Mouse (Mus musculus) embryonic facial prominence, embryonic 14.5 days (tissue): Measurements from ENCODE around the gene Vmn2r76. TPM values are rescaled to one million over a fixed set of nuclear protein-coding genes. Genes with fewer than 3 reads are reported as not detected.
"Not testable (repeated sequence)": the region's sequence is repeated elsewhere in the genome, so short reads cannot be mapped to it uniquely, and the experiment has no call there.

ENCODE experiments used
- ATAC-seq: fragments of 200-750 bp; cut with Nextera tagmentation; 2 replicates; pipeline ENCODE4 v1.8.0; 2017; ENCODE audit warnings: low read depth, moderate number of reproducible peaks, moderate TSS enrichment
- DNase-seq: peaks from one replicate; pipeline ENCODE4 v3.0.0-alpha.2; 2015; ENCODE audit warnings: low spot score
- H3K27ac ChIP-seq: fragments of 300-500 bp; sonication (generic); replicated peaks from 2 replicates; pipeline ENCODE4 v1.5.1; 2014; ENCODE audit warnings: low read depth, mild to moderate bottlenecking, low read length, moderate library complexity
- H3K27me3 ChIP-seq: fragments of 300-500 bp; sonication (generic); replicated peaks from 2 replicates; pipeline ENCODE4 v1.6.1; 2014; ENCODE audit warnings: low read length; ENCODE audit not compliant: control insufficient read depth, insufficient read depth
- H3K36me3 ChIP-seq: fragments of 300-500 bp; sonication (generic); 2 replicates; pipeline ENCODE4 v1.6.1; 2014; ENCODE audit warnings: low read length, mixed read lengths; ENCODE audit not compliant: control insufficient read depth, insufficient read depth
- H3K4me1 ChIP-seq: fragments of 300-500 bp; sonication (generic); 2 replicates; pipeline ENCODE4 v1.6.1; 2014; ENCODE audit warnings: antibody characterized with exemption, low read length; ENCODE audit not compliant: control insufficient read depth, insufficient read depth
- H3K4me2 ChIP-seq: fragments of 300-500 bp; sonication (generic); 2 replicates; pipeline ENCODE4 v1.6.1; 2014; ENCODE audit warnings: low read depth, mild to moderate bottlenecking, low read length, moderate library complexity, mixed read lengths
- H3K4me3 ChIP-seq: fragments of 300-500 bp; sonication (generic); 2 replicates; pipeline ENCODE4 v1.5.1; 2014; ENCODE audit warnings: low read depth, mild to moderate bottlenecking, low read length
- H3K9ac ChIP-seq: fragments of 300-500 bp; sonication (generic); 2 replicates; pipeline ENCODE4 v1.6.1; 2014; ENCODE audit warnings: low read depth, mild to moderate bottlenecking, low read length, moderate library complexity, mixed read lengths
- H3K9me3 ChIP-seq: fragments of 300-500 bp; sonication (generic); 2 replicates; pipeline ENCODE4 v1.6.1; 2016; ENCODE audit warnings: low read length; ENCODE audit not compliant: control insufficient read depth
- WGBS: fragments of 180-500 bp; shearing (Covaris S2); extraction: QIAGEN DNeasy Blood & Tissue Kit; methylation state at CpG from one replicate; pipeline ENCODE4 v1.1.7; 2014; 5-methylcytosine and 5-hydroxymethylcytosine counted together
- polyA plus RNA-seq: library from polyadenylated mRNA; unstranded; fragments of >200 nt; fragmentation: Nextera tagmentation; extraction: Ambion mirVana; gene quantifications from 2 replicates; pipeline ENCODE4 v1.2.1, GENCODE M21; 2014

Vmn2r76 gene
- 0.07 TPM in 1 of 2 replicates, not detected in the other for polyA plus RNA-seq

DNA sequence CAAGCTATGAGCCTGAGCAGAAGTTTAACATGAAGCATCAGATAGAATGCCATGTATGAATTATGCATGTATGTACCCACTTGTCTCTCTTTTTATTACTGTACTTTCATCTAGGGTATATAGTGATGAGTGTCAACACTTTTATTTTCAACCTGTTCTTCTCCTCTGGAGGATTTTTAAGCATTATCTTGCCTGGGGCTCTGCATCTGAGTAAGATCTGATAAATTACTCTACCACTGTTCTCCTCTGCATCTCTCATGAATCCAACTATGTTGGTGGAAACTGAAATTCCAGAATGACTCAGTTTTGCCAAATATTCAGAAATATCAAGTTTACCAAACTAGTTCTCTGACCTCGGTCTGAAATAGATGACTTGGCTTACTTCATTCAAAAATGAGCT, at the start of gene Vmn2r76:
Vmn2r76 (minus strand) TSS at position 101 of the 400 bp plus-strand sequence.
- Histone ChIP-seq H3K27ac (no peak within 1 kb of the TSS), H3K4me3 (no peak within 1 kb of the TSS), H3K4me2 (no peak within 1 kb of the TSS), H3K9me3 (no peaks in the 10 kb centered on the region), H3K4me1 (no peaks in the 10 kb centered on the region), H3K9ac (no peak within 1 kb of the TSS), H3K36me3 (no peaks in the 10 kb centered on the region), H3K27me3 (no peaks in the 10 kb centered on the region)
- 64% methylated on average over 1 of the region's 1 CpGs for WGBS
- DNase-seq = no peak
- ATAC-seq = no peak

- Histone ChIP-seq H3K36me3 (no peaks in the 10 kb centered on the region), H3K27ac (no peak within 1 kb of the TSS), H3K27me3 (no peaks in the 10 kb centered on the region), H3K9me3 (no peaks in the 10 kb centered on the region), H3K9ac (no peak within 1 kb of the TSS), H3K4me1 (no peaks in the 10 kb centered on the region), H3K4me3 (no peak within 1 kb of the TSS), H3K4me2 (no peak within 1 kb of the TSS)
- no peak for DNase-seq
- no peak for ATAC-seq
- 75% methylated on average over 1 of the region's 1 CpGs for WGBS
These were observed 31.0 kb upstream of the Vmn2r76 start, which contains the start of gene Olfr310 for GRCm38 (mm10) chr7:86277072-86277471. Gene Olfr310, minus strand, starts transcription at chr7:86277172.

GRCm38 (mm10) chr7:86211345-86211744, 34.8 kb downstream of the Vmn2r76 start:
- Histone ChIP-seq H3K4me1 (no peaks in the 10 kb centered on the region), H3K27me3 (no peaks in the 10 kb centered on the region), H3K4me2 (no peak overlapping the region), H3K9me3 (no peaks in the 10 kb centered on the region), H3K9ac (no peak overlapping the region), H3K27ac (no peak overlapping the region), H3K4me3 (no peak overlapping the region), H3K36me3 (no peaks in the 10 kb centered on the region)
- ATAC-seq (no peak), DNase-seq (peak; percentile 3)

- H3K4me3 ChIP-seq, H3K27me3 ChIP-seq, ATAC-seq, H3K4me2 ChIP-seq, DNase-seq, H3K36me3 ChIP-seq, H3K4me1 ChIP-seq, H3K27ac ChIP-seq, H3K9ac ChIP-seq, H3K9me3 ChIP-seq: not testable (repeated sequence)
- WGBS = 63% methylated on average over 1 of the region's 1 CpGs
These were observed 74.4 kb downstream of the Vmn2r76 start, which contains the start of gene Vmn2r75 for GRCm38 (mm10) chr7:86171678-86172077. Gene Vmn2r75, minus strand, starts transcription at chr7:86171778.

Other genes with a start within 250 kb of the Vmn2r76 start
- gene Vmn2r75, start 74.5 kb downstream of the Vmn2r76 start, polyA plus RNA-seq = not detected in 2 replicates
- gene Olfr310, start 30.9 kb upstream of the Vmn2r76 start, polyA plus RNA-seq = not detected in 2 replicates
- not detected in 2 replicates for gene Olfr309, start 67.4 kb upstream of the Vmn2r76 start, polyA plus RNA-seq
- gene Olfr308, start 79.3 kb upstream of the Vmn2r76 start, polyA plus RNA-seq = not detected in 2 replicates
- gene Olfr307, start 91.3 kb upstream of the Vmn2r76 start, polyA plus RNA-seq = not detected in 2 replicates
- not detected in 2 replicates for gene Olfr305, start 120.6 kb upstream of the Vmn2r76 start, polyA plus RNA-seq
- gene Olfr304, start 140.3 kb upstream of the Vmn2r76 start, polyA plus RNA-seq = not detected in 2 replicates
- 0.04 TPM in 1 of 2 replicates, not detected in the other for gene Olfr303, start 151.5 kb upstream of the Vmn2r76 start, polyA plus RNA-seq
- gene Olfr301, start 157.5 kb upstream of the Vmn2r76 start, polyA plus RNA-seq = not detected in 2 replicates
- 0.09 and 0.11 TPM in 2 replicates for gene Olfr299, start 213.6 kb upstream of the Vmn2r76 start, polyA plus RNA-seq
- gene Olfr298, start 246.2 kb upstream of the Vmn2r76 start, polyA plus RNA-seq = 0.07 and 0.28 TPM in 2 replicates